ENCODE assay signal across 11 mouse cellular contexts in the genomic region with DNA sequence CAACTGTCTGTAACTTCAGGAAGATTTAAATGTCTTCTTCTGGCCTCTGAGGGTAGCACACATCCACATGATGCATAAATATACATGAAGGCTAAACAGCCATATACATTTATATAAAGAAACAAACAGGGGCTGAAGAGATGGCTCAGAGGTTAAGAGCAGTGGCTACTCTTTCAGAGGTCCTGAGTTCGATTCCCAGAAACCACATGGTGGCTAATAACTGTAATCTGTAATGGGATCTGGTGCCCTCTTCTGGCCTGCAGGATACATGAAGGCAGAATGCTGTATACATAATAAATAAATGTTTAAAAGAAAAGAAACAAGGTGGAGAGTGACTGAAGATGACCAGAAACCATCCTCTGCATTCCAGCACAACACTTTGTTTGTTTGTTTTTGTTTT. TPM values are rescaled to one million over a fixed set of nuclear protein-coding genes. Genes with fewer than 3 reads are reported as not detected.
DNase-seq lines count a peak whose midpoint lies in the region; ATAC-seq lines count a peak whose summit lies in the region.
"Had no signal": no experiment of that assay in that cellular context is flagged by ENCODE, and none has a peak within 500 bp of the region (broad histone marks: within the 10 kb centered on the region; RNA-seq: fewer than 3 reads in every experiment).

No protein-coding gene starts in this region.

- no peak overlapping the region for H3K27ac ChIP-seq in kidney, embryonic 16.5 days (ENCODE audit: low read length)
- H3K27ac ChIP-seq: liver, embryonic 15.5 days had no signal

- H3K4me3 ChIP-seq in kidney, embryonic 16.5 days (ENCODE audit: low read length) = no peak overlapping the region
- H3K4me3 ChIP-seq: liver, embryonic 15.5 days had no signal

- H3K27me3 ChIP-seq in kidney, embryonic 16.5 days (ENCODE audit: insufficient read depth, low read length) = no peaks in the 10 kb centered on the region
- H3K27me3 ChIP-seq: liver, embryonic 15.5 days had no signal

- ATAC-seq in CD4-positive, CD25-positive, alpha-beta regulatory T cell, adult 4 months = no peak
- ATAC-seq in kidney, embryonic 16.5 days (ENCODE audit: low FRiP score, low TSS enrichment) = no peak

- no peak overlapping the region for H3K9ac ChIP-seq in kidney, embryonic 16.5 days (replicated peaks; ENCODE audit: low read length)
- H3K9ac ChIP-seq: liver, embryonic 15.5 days had no signal

- DNase-seq in CD4-positive, CD25-positive, alpha-beta regulatory T cell, adult 2 months (ENCODE audit: low read depth, low spot score) = peak; percentile 59
- DNase-seq in kidney, postnatal 10 days = peak; percentile 38
- DNase-seq in A20 (ENCODE audit: low read depth, low spot score) (peak; percentile 71), adipocyte (ENCODE audit: low spot score) (peak; percentile 56)
- no peak for DNase-seq in frontal cortex, adult 2 months (ENCODE audit: extremely low spot score in 1 of 2, low spot score in 1 of 2)
- no peak for DNase-seq in heart, adult 11 months
- DNase-seq: heart, postnatal 4 days; midbrain, embryonic 14.5 days had no signal

- peaks cover 20% of the 10 kb centered on the region for H3K36me3 ChIP-seq in kidney, embryonic 16.5 days (ENCODE audit: insufficient read depth, low read length)

- H3K4me1 ChIP-seq in kidney, embryonic 16.5 days (ENCODE audit: insufficient read depth, low read length) = peaks cover 18% of the 10 kb centered on the region

- no peak overlapping the region for H3K4me2 ChIP-seq in kidney, embryonic 16.5 days (replicated peaks; ENCODE audit: low read depth, low read length)
- H3K4me2 ChIP-seq: liver, embryonic 15.5 days had no signal

- WGBS in kidney, embryonic 16.5 days = 78% methylated on average over 1 of the region's 1 CpGs

- no peaks in the 10 kb centered on the region for H3K9me3 ChIP-seq in kidney, embryonic 16.5 days (ENCODE audit: low read length)
- H3K9me3 ChIP-seq: liver, embryonic 15.5 days had no signal

RNA-seq across cellular contexts. Expression of gene Atp5b, which starts 2.6 kb away (rescaled TPM):
- 100 to 1,000 TPM; 455 to 512 TPM for polyA plus RNA-seq in CD4-positive, CD25-positive, alpha-beta regulatory T cell, adult 4 months (2017; shearing (Covaris generic))
- 3,411 and 3,412 TPM in 2 replicates for polyA plus RNA-seq in kidney, embryonic 16.5 days (2015; fragmentation: Nextera tagmentation; extraction: Ambion mirVana)
- polyA plus RNA-seq in frontal cortex, adult 2 months (2012; rRNA removed) = 1,563 and 1,614 TPM in 2 replicates

RNA-seq across cellular contexts. Expression of gene Baz2a, which starts 10.9 kb away (rescaled TPM):
- 10 to 100 TPM; 50.9 to 75.4 TPM for polyA plus RNA-seq in CD4-positive, CD25-positive, alpha-beta regulatory T cell, adult 4 months (2017; shearing (Covaris generic))
- 10.9 and 14.3 TPM in 2 replicates for polyA plus RNA-seq in kidney, embryonic 16.5 days (2015; fragmentation: Nextera tagmentation; extraction: Ambion mirVana)
- 36.0 TPM in 2 replicates for polyA plus RNA-seq in frontal cortex, adult 2 months (2012; rRNA removed)

RNA-seq across cellular contexts. Expression of gene Ptges3, which starts 21.7 kb away (rescaled TPM):
- polyA plus RNA-seq in CD4-positive, CD25-positive, alpha-beta regulatory T cell, adult 4 months (2017; shearing (Covaris generic)) = 100 to 1,000 TPM; 234 to 353 TPM
- polyA plus RNA-seq in kidney, embryonic 16.5 days (2015; fragmentation: Nextera tagmentation; extraction: Ambion mirVana) = 409 and 441 TPM in 2 replicates
- 80.8 and 83.1 TPM in 2 replicates for polyA plus RNA-seq in frontal cortex, adult 2 months (2012; rRNA removed)

RNA-seq across cellular contexts. Expression of gene Naca, which starts 45.1 kb away (rescaled TPM):
- 100 to 1,000 TPM; 957 to 1,000 TPM for polyA plus RNA-seq in CD4-positive, CD25-positive, alpha-beta regulatory T cell, adult 4 months (2017; shearing (Covaris generic))
- 667 and 704 TPM in 2 replicates for polyA plus RNA-seq in kidney, embryonic 16.5 days (2015; fragmentation: Nextera tagmentation; extraction: Ambion mirVana)
- polyA plus RNA-seq in frontal cortex, adult 2 months (2012; rRNA removed) = 238 and 244 TPM in 2 replicates

Comparison
In these comparisons a context has a peak if more than half of its experiments do, and no peak if none do; other contexts are left out.
1. DNase-seq: peak in CD4-positive, CD25-positive, alpha-beta regulatory T cell, adult 2 months (single experiment), kidney, postnatal 10 days (single experiment), A20 (single experiment) and adipocyte (single experiment); none in frontal cortex, adult 2 months (0 of 2) and heart, adult 11 months (single experiment).